Mouse (Mus musculus): ENCODE measurements around the gene Schip1.

The Schip1 gene

GRCm38 (mm10) chr3:68506769-68507318 lies 442.2 kb downstream of the Schip1 start:
- DNase-seq (ENCODE audit: extremely low read depth, low read depth) = no peak

- no peak for DNase-seq (ENCODE audit: extremely low read depth, low read depth)
Observed at GRCm38 (mm10) chr3:68508629-68509028, 444.0 kb downstream of the Schip1 start.

GRCm38 (mm10) chr3:68510872-68511271 lies 446.3 kb downstream of the Schip1 start:
- peak; percentile 87 for DNase-seq (ENCODE audit: extremely low read depth, low read depth)

DNA sequence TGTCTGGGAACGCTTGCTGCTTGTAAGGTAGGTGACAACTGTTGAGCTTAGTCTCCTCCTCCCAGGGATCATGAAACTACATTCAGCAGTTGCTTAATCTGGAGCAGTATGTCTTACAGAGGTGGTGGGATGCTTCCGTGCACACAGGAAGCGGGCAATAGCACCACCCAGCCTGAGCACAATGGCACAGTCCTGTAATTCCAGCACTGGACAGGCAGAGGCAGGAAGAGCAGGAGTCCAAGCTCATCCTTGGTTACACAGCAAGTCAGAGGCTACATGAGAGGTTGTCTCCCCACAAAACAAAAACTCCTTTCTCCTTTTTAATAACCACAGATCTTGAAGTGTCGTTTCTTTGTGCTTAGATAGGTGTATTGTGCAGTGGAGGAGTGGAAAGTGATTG lies 447.1 kb downstream of the Schip1 start:
- DNase-seq (ENCODE audit: extremely low read depth, low read depth) = no peak

GRCm38 (mm10) chr3:68512327-68512726 lies 447.7 kb downstream of the Schip1 start:
- DNase-seq (ENCODE audit: extremely low read depth, low read depth) = no peak

DNA sequence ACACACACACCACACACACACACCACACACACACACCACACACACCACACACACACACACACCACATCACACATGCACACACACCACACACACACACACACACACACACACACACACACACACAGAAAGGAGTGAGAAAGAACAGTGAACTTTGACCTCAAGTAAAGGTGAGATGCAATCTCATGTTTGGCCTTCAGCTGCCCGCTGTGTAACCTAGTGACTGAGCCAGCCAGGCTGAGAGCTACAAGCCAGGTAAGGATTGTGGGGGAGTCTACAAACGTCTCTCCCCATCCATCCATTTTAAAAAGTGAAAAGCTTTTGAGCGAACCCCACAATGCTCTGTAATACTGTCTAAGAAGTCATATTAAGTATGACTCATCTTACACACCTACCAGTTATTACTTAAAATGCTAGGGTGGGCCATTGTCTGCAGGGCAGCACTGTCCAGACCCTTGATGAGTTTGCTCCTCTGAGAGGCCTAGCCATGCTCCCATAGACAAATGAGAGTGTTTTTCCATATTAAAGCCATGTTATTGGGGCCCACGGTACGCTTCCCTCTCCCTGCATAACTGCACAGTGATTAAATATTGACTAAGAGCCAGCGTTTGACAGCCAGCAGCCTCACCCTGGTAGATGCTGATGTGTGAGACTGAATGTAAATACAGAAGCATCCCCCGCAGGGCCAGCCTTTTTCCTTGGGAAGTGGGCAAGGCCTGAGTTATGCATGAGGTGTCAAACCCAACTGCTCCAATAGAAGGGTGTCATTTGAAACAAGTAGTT lies 448.9 kb downstream of the Schip1 start:
- no peak for DNase-seq (ENCODE audit: extremely low read depth, low read depth)

- DNase-seq (ENCODE audit: extremely low read depth, low read depth) = no peak
Observed at GRCm38 (mm10) chr3:68514120-68514497, 449.5 kb downstream of the Schip1 start.

DNA sequence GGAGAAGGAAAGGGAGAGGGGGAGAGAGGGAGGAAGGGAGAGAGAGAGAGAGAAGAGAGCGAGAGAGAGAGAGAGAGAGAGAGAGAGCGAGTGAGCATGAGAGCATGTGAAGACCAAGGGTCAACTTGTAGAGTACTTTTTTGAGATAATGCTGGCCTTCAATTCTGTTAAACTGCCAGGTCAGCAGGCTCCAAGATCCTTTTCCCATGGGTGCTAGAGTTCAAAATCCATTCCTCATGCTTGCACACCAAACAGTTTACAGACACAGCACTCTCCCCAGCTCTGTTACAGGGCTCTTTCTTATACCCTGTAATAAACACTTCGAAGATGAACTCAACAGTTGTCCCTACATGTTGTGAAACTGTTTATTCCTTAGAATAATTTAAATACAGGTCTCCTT lies 450.1 kb downstream of the Schip1 start:
- no peak for DNase-seq (ENCODE audit: extremely low read depth, low read depth)

GRCm38 (mm10) chr3:68516393-68517081 lies 451.9 kb downstream of the Schip1 start:
- no peak for DNase-seq (ENCODE audit: extremely low read depth, low read depth)

DNA sequence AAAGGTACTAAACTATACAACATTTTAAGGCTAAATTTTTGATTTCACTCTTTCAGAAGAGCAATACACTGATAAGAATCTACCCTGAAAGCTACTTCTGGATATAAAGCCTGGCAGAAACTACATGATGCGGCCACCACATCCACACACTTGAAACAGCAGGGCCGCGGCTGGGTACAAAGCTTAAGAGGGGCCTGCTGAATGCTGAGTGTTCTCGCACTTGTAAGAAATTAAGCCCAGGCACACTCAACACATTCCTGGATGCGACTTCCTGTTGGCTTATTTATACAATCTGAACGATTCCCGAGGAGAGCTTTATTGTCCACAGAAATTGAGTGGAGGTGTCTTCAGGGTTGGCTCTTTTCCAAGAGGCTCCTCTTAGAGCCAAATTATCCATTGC lies 452.6 kb downstream of the Schip1 start:
- DNase-seq (ENCODE audit: extremely low read depth, low read depth) = no peak

GRCm38 (mm10) chr3:68518041-68518440 lies 453.4 kb downstream of the Schip1 start:
- no peak for DNase-seq (ENCODE audit: extremely low read depth, low read depth)

- DNase-seq (ENCODE audit: extremely low read depth, low read depth) = no peak
Observed at GRCm38 (mm10) chr3:68518586-68518985, 454.0 kb downstream of the Schip1 start.

- no peak for DNase-seq (ENCODE audit: extremely low read depth, low read depth)
Observed at GRCm38 (mm10) chr3:68525361-68525878, 460.8 kb downstream of the Schip1 start.

GRCm38 (mm10) chr3:68526416-68526815 lies 461.8 kb downstream of the Schip1 start:
- no peak for DNase-seq (ENCODE audit: extremely low read depth, low read depth)

DNA sequence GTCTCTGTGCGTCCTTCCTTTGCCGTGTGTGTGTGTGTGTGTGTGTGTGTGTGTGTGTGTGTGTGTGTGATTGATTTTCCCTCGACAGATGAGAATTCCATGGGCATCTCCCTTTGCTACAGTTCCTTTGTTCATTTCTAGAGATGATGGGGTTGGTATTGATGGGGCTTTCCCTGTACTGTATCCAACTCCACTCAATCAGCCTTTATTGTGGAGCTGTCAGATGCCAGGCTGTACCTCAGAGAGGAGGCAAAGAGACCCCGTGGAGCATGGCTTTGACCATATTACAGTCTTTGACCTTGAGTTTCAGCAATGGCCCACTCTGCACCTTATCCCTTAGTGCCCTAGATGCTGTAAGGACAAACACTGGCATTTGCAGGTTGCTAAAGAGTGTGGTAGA lies 462.6 kb downstream of the Schip1 start:
- no peak for DNase-seq (ENCODE audit: extremely low read depth, low read depth)

GRCm38 (mm10) chr3:68531908-68532307 lies 467.3 kb downstream of the Schip1 start:
- DNase-seq (ENCODE audit: extremely low read depth, low read depth) = no peak

GRCm38 (mm10) chr3:68534571-68535051 lies 470.0 kb downstream of the Schip1 start:
- no peak for DNase-seq (ENCODE audit: extremely low read depth, low read depth)

GRCm38 (mm10) chr3:68535160-68535728 lies 470.6 kb downstream of the Schip1 start:
- DNase-seq (ENCODE audit: extremely low read depth, low read depth) = no peak

DNA sequence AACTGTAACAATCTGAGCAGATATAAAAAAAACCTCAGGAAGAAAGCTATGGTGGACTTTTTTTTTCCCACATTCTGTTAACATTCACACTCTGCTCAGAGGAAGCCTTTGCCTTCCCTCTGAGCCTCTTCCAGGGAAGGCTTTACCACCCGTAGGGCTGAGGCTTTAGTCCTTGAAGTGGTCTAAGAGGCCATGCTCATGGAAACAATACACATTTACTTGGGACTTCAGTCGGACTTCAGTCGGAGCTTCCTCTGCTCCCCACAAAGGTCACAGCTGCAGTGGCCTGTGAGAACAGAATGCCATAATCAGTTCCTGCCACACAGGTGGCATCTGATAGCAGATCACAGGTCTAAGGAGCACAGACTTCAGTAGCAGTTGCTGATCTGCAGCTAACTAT lies 471.5 kb downstream of the Schip1 start:
- no peak for DNase-seq (ENCODE audit: extremely low read depth, low read depth)

DNA sequence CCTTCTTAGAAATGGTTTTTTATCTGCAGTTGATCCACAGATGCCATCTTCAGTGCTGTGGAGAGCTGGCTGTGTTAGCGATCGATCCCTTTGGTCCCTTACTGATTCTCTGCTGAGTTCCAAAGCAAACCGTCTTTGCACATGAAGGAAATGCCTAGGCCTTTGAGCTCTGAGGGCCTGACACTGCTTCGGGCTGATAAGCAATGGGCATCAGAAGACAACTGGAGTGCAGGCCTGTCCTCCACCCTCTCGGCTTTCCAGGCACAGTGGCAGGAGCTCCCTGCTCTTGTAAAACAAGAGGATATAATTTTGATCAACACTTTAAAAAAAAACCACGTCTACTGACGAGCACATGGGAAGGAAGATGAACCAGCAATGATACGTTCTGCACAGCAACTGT lies 477.1 kb downstream of the Schip1 start:
- DNase-seq (ENCODE audit: extremely low read depth, low read depth) = no peak

DNA sequence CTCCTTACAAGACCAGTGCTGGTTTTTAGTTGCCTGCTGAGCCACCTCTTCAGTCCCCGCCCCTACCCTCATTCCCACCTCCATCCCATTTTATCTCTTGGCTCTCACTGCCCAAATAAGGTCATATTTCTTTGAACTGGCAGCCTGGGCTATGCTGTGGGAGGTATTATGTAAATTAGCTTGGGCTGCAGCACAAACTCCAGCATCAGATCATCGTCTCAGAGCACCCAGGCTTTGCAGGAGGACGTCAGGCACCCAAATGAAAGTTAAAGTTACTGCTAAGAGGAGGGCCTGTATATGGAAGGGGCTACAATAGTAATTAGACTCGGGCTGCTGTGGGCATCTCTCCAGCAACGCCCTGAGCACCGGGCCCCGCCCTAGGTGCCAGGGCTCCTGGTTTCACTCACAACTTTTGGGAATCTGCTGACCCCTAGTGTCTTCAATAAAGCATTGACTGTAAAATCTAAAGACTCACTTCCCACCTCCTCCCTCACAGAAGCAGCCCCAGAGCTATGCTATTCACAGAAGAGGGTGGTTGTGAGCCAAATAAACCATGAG lies 478.4 kb downstream of the Schip1 start:
- peak; percentile 79 for DNase-seq (ENCODE audit: extremely low read depth, low read depth)

DNA sequence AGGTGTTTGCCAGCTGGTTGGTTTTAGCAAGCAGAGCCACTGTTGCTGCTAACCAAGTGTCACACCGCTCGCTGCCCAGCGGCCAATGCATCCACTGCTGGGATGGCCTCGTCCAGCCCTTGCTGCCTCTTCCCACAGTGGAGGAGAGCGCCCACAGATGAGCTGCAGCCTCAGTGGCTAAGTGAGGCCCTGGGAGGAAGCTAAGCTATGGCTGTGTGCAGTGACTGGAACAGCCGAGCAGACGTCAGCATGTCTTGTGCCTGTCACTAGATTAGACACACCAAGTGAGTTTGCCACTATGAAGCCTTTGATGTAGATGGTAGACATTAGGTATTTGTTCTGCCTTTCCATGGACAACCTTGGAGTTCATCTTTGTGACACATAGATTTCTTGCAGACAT lies 480.2 kb downstream of the Schip1 start:
- no peak for DNase-seq (ENCODE audit: extremely low read depth, low read depth)

All from MEL-GATA-1-ER (cell line).